Mouse (Mus musculus) thymus, postnatal 0 days (tissue): ENCODE measurements around the gene Gcnt1. TPM values are rescaled to one million over a fixed set of nuclear protein-coding genes. Genes with fewer than 3 reads are reported as not detected.

ENCODE experiments used
- DNase-seq: peaks from one replicate; pipeline ENCODE4 v3.0.0-alpha.2; 2015; ENCODE audit warnings: low spot score
- polyA plus RNA-seq: library from polyadenylated mRNA; unstranded; fragments of >200 nt; fragmentation: Nextera tagmentation; extraction: Ambion mirVana; gene quantifications from 2 replicates; pipeline ENCODE4 v1.2.1, GENCODE M21; 2015

The Gcnt1 gene
- polyA plus RNA-seq, 1 experiment from 2014 or later: 1.7 TPM

- DNase-seq: no peak
These were observed 43.7 kb downstream of the Gcnt1 start for GRCm38 (mm10) chr19:17328916-17329315.

GRCm38 (mm10) chr19:17327881-17328404 is 44.7 kb downstream of the Gcnt1 start:
- DNase-seq: no peak

- no peak for DNase-seq
These were observed 48.9 kb downstream of the Gcnt1 start for GRCm38 (mm10) chr19:17323689-17324241.

GRCm38 (mm10) chr19:17323006-17323688 is 49.5 kb downstream of the Gcnt1 start:
- no peak for DNase-seq

GRCm38 (mm10) chr19:17319770-17320169 is 52.9 kb downstream of the Gcnt1 start:
- DNase-seq: no peak

- no peak for DNase-seq
These were observed 53.9 kb downstream of the Gcnt1 start for GRCm38 (mm10) chr19:17318733-17319132.

- no peak for DNase-seq
These were observed 56.2 kb downstream of the Gcnt1 start for GRCm38 (mm10) chr19:17316311-17317003.

GRCm38 (mm10) chr19:17314451-17314850 is 58.2 kb downstream of the Gcnt1 start:
- no peak for DNase-seq

- no peak for DNase-seq
These were observed 58.9 kb downstream of the Gcnt1 start for GRCm38 (mm10) chr19:17313766-17314165.

GRCm38 (mm10) chr19:17312671-17313180 is 59.9 kb downstream of the Gcnt1 start:
- DNase-seq: no peak

- DNase-seq: no peak
These were observed 61.1 kb downstream of the Gcnt1 start for GRCm38 (mm10) chr19:17311501-17311900.

- no peak for DNase-seq
These were observed 61.6 kb downstream of the Gcnt1 start for GRCm38 (mm10) chr19:17311031-17311430.

- DNase-seq: no peak
These were observed 76.6 kb downstream of the Gcnt1 start for GRCm38 (mm10) chr19:17296081-17296480.

- DNase-seq: no peak
These were observed 77.4 kb downstream of the Gcnt1 start for GRCm38 (mm10) chr19:17295211-17295766.

GRCm38 (mm10) chr19:17294136-17294535 is 78.5 kb downstream of the Gcnt1 start:
- no peak for DNase-seq

- DNase-seq: no peak
These were observed 83.1 kb downstream of the Gcnt1 start for GRCm38 (mm10) chr19:17289526-17289925.

- no peak for DNase-seq
These were observed 86.6 kb downstream of the Gcnt1 start for GRCm38 (mm10) chr19:17286004-17286403.

GRCm38 (mm10) chr19:17283317-17283716 is 89.3 kb downstream of the Gcnt1 start:
- no peak for DNase-seq

GRCm38 (mm10) chr19:17278381-17279051 is 94.1 kb downstream of the Gcnt1 start:
- no peak for DNase-seq
